Mouse (Mus musculus): ENCODE data around the gene Aoc2. TPM values are rescaled to one million over a fixed set of nuclear protein-coding genes. Genes with fewer than 3 reads are reported as not detected.

Gene Aoc2
- total RNA-seq (2012; rRNA removed), result 9.1 and 12.1 TPM in 2 replicates
- polyA plus RNA-seq (2012; ENCODE audit: insufficient read depth in 1 of 2, insufficient read length in 2 of 2, low read depth in 1 of 2, low replicate concordance in 2 of 2, missing spikeins in 1 of 2), result 10 to 100 TPM in 1 of 2 experiments, not detected in 1; 21.1 TPM

GRCm38 (mm10) chr11:101324763-101325162 is at the start of gene Aoc2:
Gene Aoc2 (plus strand): TSS chr11:101325063.
- no peaks in the 10 kb centered on the region for H3K4me1 ChIP-seq (ENCODE audit: control insufficient read depth in 1 of 2, insufficient read depth in 2 of 2, low read length in 2 of 2)
- no peak within 1 kb of the TSS for H3K27ac ChIP-seq (ENCODE audit: control insufficient read depth, low read depth, low read length)
- peaks cover 0 to 18% of the 10 kb centered on the region in 2 experiments; a peak in 2 of 4 replicates for H3K36me3 ChIP-seq (ENCODE audit: control insufficient read depth in 1 of 2, insufficient read depth in 2 of 2, low read length in 2 of 2)
- H3K4me3 ChIP-seq (ENCODE audit: control insufficient read depth in 1 of 2, insufficient read depth in 1 of 2, low read depth in 2 of 2, low read length in 2 of 2), result no peak within 1 kb of the TSS
- DNase-seq (ENCODE audit: low read depth, low spot score), result no peak
- H3K9me3 ChIP-seq (replicated peaks; ENCODE audit: insufficient read depth, low read length), result no peaks in the 10 kb centered on the region
- no peaks in the 10 kb centered on the region for H3K79me2 ChIP-seq (ENCODE audit: control insufficient read depth, insufficient read depth, low read length, poor library complexity)
- H3K27me3 ChIP-seq (ENCODE audit: control insufficient read depth in 1 of 2, insufficient read depth in 2 of 2, low read length in 2 of 2), result no peaks in the 10 kb centered on the region
- no peak within 1 kb of the TSS for H3K9ac ChIP-seq (ENCODE audit: control insufficient read depth, low read depth, low read length, poor library complexity, severe bottlenecking)
- 0 out of 2 replicates have a peak, but pooled peaks have one; percentile 24 for TF ChIP-seq ZMIZ1 (IDR thresholded peaks at IDR 0.05; ENCODE audit: low read depth, low read length)
- no peak for TF ChIP-seq CHD1 (IDR thresholded peaks at IDR 0.05; ENCODE audit: low read depth, low read length)
- TF ChIP-seq SIN3A (IDR thresholded peaks at IDR 0.05; ENCODE audit: low read length), result no peak

- Histone ChIP-seq H3K27ac (ENCODE audit: control insufficient read depth, low read depth, low read length) (no peak overlapping the region), H3K9me3 (replicated peaks; ENCODE audit: insufficient read depth, low read length) (no peaks in the 10 kb centered on the region), H3K4me1 (ENCODE audit: control insufficient read depth in 1 of 2, insufficient read depth in 2 of 2, low read length in 2 of 2) (peaks cover 0 to 18% of the 10 kb centered on the region in 2 experiments; a peak in 3 of 4 replicates), H3K36me3 (ENCODE audit: control insufficient read depth in 1 of 2, insufficient read depth in 2 of 2, low read length in 2 of 2) (peaks cover 0 to 13% of the 10 kb centered on the region in 2 experiments; a peak in 2 of 4 replicates), H3K9ac (ENCODE audit: control insufficient read depth, low read depth, low read length, poor library complexity, severe bottlenecking) (no peak overlapping the region), H3K79me2 (ENCODE audit: control insufficient read depth, insufficient read depth, low read length, poor library complexity) (peaks cover 15% of the 10 kb centered on the region), H3K4me3 (ENCODE audit: control insufficient read depth in 1 of 2, insufficient read depth in 1 of 2, low read depth in 2 of 2, low read length in 2 of 2) (no peak overlapping the region), H3K27me3 (ENCODE audit: control insufficient read depth in 1 of 2, insufficient read depth in 2 of 2, low read length in 2 of 2) (no peaks in the 10 kb centered on the region)
- no peak for DNase-seq (ENCODE audit: low read depth, low spot score)
- TF ChIP-seq POLR2A (IDR thresholded peaks at IDR 0.05; ENCODE audit: control insufficient read depth in 1 of 2, insufficient read depth in 1 of 2, low read depth in 1 of 2, low read length in 2 of 2, poor library complexity in 1 of 2), result 0 out of 4 replicates have a peak, but pooled peaks of 1 of the 2 experiments have one; percentile 16
- TF ChIP-seq RCOR1 (IDR thresholded peaks at IDR 0.05; ENCODE audit: low read depth, low read length), result no peak
- TF ChIP-seq POLR2AphosphoS2 (IDR thresholded peaks at IDR 0.05; ENCODE audit: low read length), result peak; percentile 55; the same call in 1 of the 2 replicates
- no peak for TF ChIP-seq MAFK (IDR thresholded peaks at IDR 0.05; ENCODE audit: borderline replicate concordance, low read depth, low read length)
Measured at GRCm38 (mm10) chr11:101275309-101275708, 49.6 kb upstream of the Aoc2 start.

- Histone ChIP-seq H3K4me3 (ENCODE audit: control insufficient read depth in 1 of 2, insufficient read depth in 1 of 2, low read depth in 2 of 2, low read length in 2 of 2) (no peak overlapping the region), H3K4me1 (ENCODE audit: control insufficient read depth in 1 of 2, insufficient read depth in 2 of 2, low read length in 2 of 2) (peaks cover 0 to 18% of the 10 kb centered on the region in 2 experiments; a peak in 3 of 4 replicates), H3K36me3 (ENCODE audit: control insufficient read depth in 1 of 2, insufficient read depth in 2 of 2, low read length in 2 of 2) (peaks cover 0 to 13% of the 10 kb centered on the region in 2 experiments; a peak in 2 of 4 replicates), H3K9ac (ENCODE audit: control insufficient read depth, low read depth, low read length, poor library complexity, severe bottlenecking) (no peak overlapping the region), H3K27me3 (ENCODE audit: control insufficient read depth in 1 of 2, insufficient read depth in 2 of 2, low read length in 2 of 2) (no peaks in the 10 kb centered on the region), H3K9me3 (replicated peaks; ENCODE audit: insufficient read depth, low read length) (no peaks in the 10 kb centered on the region), H3K27ac (ENCODE audit: control insufficient read depth, low read depth, low read length) (no peak overlapping the region), H3K79me2 (ENCODE audit: control insufficient read depth, insufficient read depth, low read length, poor library complexity) (peaks cover 15% of the 10 kb centered on the region)
- DNase-seq (ENCODE audit: low read depth, low spot score), result no peak
- TF ChIP-seq UBTF (IDR thresholded peaks at IDR 0.05; ENCODE audit: borderline replicate concordance, insufficient read depth, low read depth, low read length) (no peak), NELFE (IDR thresholded peaks at IDR 0.05; ENCODE audit: low read depth, low read length) (no peak), NRF1 (IDR thresholded peaks at IDR 0.05; ENCODE audit: insufficient read depth, low read depth, low read length, poor library complexity, severe bottlenecking) (no peak), EP300 (IDR thresholded peaks at IDR 0.05; ENCODE audit: low read depth in 1 of 2, low read length in 2 of 2) (no peak), MEF2A (IDR thresholded peaks at IDR 0.05; ENCODE audit: extremely low read depth, insufficient replicate concordance, low read depth, low read length, poor library complexity, severe bottlenecking) (no peak), RAD21 (IDR thresholded peaks at IDR 0.05; ENCODE audit: low read depth, low read length) (no peak), CHD2 (IDR thresholded peaks at IDR 0.05; ENCODE audit: low read length) (no peak), ZC3H11A (IDR thresholded peaks at IDR 0.05; ENCODE audit: low read depth, low read length) (no peak), ELF1 (IDR thresholded peaks at IDR 0.05; ENCODE audit: low read depth, low read length) (no peak), SMC3 (IDR thresholded peaks at IDR 0.05; ENCODE audit: low read depth, low read length) (no peak), MYB (IDR thresholded peaks at IDR 0.05; ENCODE audit: low read depth, low read length) (no peak), ZKSCAN1 (IDR thresholded peaks at IDR 0.05; ENCODE audit: low read depth, low read length) (no peak), BHLHE40 (IDR thresholded peaks at IDR 0.05; ENCODE audit: borderline replicate concordance, low read depth, low read length) (no peak), TBP (IDR thresholded peaks at IDR 0.05; ENCODE audit: low read depth, low read length) (no peak), USF2 (IDR thresholded peaks at IDR 0.05; ENCODE audit: borderline replicate concordance in 1 of 2, insufficient read depth in 1 of 2, low read depth in 1 of 2, low read length in 2 of 2) (no peak), TCF12 (IDR thresholded peaks at IDR 0.05; ENCODE audit: low read depth, low read length) (no peak), POLR2A (IDR thresholded peaks at IDR 0.05; ENCODE audit: control insufficient read depth in 1 of 2, insufficient read depth in 1 of 2, low read depth in 1 of 2, low read length in 2 of 2, poor library complexity in 1 of 2) (no peak)
Measured at GRCm38 (mm10) chr11:101276319-101277070, 48.4 kb upstream of the Aoc2 start.
